Mouse (Mus musculus) midbrain, embryonic 12.5 days (tissue): ENCODE data around the gene Csnk1g2. TPM values are rescaled to one million over a fixed set of nuclear protein-coding genes. Genes with fewer than 3 reads are reported as not detected.

Source experiments
- ATAC-seq: fragments of 200-750 bp; cut with Nextera tagmentation; 2 replicates; pipeline ENCODE4 v1.8.0; 2017; ENCODE audit warnings: low read depth, moderate TSS enrichment, moderate library complexity; ENCODE audit not compliant: low FRiP score
- H3K27ac ChIP-seq: fragments of 300-500 bp; sonication (generic); replicated peaks from 2 replicates; pipeline ENCODE4 v1.5.1; 2016; ENCODE audit warnings: mild to moderate bottlenecking
- H3K27me3 ChIP-seq: fragments of 300-500 bp; sonication (generic); 2 replicates; pipeline ENCODE4 v1.6.1; 2016; ENCODE audit warnings: mild to moderate bottlenecking
- H3K36me3 ChIP-seq: fragments of 300-500 bp; sonication (generic); 2 replicates; pipeline ENCODE4 v1.6.1; 2016
- H3K4me1 ChIP-seq: fragments of 300-500 bp; sonication (generic); 2 replicates; pipeline ENCODE4 v1.6.1; 2016
- H3K4me2 ChIP-seq: fragments of 300-500 bp; sonication (generic); replicated peaks from 2 replicates; pipeline ENCODE4 v1.6.1; 2016; ENCODE audit warnings: mild to moderate bottlenecking, moderate library complexity
- H3K4me3 ChIP-seq: fragments of 300-500 bp; sonication (generic); 2 replicates; pipeline ENCODE4 v1.5.1; 2016; ENCODE audit warnings: mild to moderate bottlenecking
- H3K9ac ChIP-seq: fragments of 300-500 bp; sonication (generic); replicated peaks from 2 replicates; pipeline ENCODE4 v1.6.1; 2016; ENCODE audit warnings: mild to moderate bottlenecking, moderate library complexity
- H3K9me3 ChIP-seq: fragments of 300-500 bp; sonication (generic); 2 replicates; pipeline ENCODE4 v1.6.1; 2016; ENCODE audit warnings: mild to moderate bottlenecking
- WGBS: fragments of 180-500 bp; shearing (Covaris S2); methylation state at CpG from one replicate; pipeline ENCODE4 v1.1.7; 2016; 5-methylcytosine and 5-hydroxymethylcytosine counted together
- polyA plus RNA-seq: library from polyadenylated mRNA; unstranded; fragments of >200 nt; fragmentation: Nextera tagmentation; extraction: Ambion mirVana; gene quantifications from 2 replicates; pipeline ENCODE4 v1.2.1, GENCODE M21; 2016

The Csnk1g2 gene
- 180 and 194 TPM in 2 replicates for polyA plus RNA-seq

- no peak; the same call in 1 of the 2 replicates for ATAC-seq
- Histone ChIP-seq H3K4me3 (peak within 1 kb of the TSS; percentile 95), H3K36me3 (no peaks in the 10 kb centered on the region), H3K27me3 (no peaks in the 10 kb centered on the region), H3K4me2 (peak within 1 kb of the TSS; percentile 98), H3K9ac (peak within 1 kb of the TSS; percentile 86), H3K9me3 (no peaks in the 10 kb centered on the region), H3K4me1 (peaks cover 31% of the 10 kb centered on the region), H3K27ac (peak within 1 kb of the TSS; percentile 94)
- WGBS, result under 1% methylated on average over 77 of the region's 85 CpGs
Observed at GRCm38 (mm10) chr10:80622661-80623456, at the start of gene Csnk1g2. Csnk1g2 (plus strand) TSS chr10:80622838.

- H3K4me1 ChIP-seq, result peaks cover 74% of the 10 kb centered on the region
- 51% methylated on average over 9 of the region's 9 CpGs for WGBS
- H3K36me3 ChIP-seq, result no peaks in the 10 kb centered on the region
- no peak overlapping the region for H3K4me3 ChIP-seq
- no peak for ATAC-seq
- H3K27me3 ChIP-seq, result peaks cover 17% of the 10 kb centered on the region; the same call in 1 of the 2 replicates
- H3K27ac ChIP-seq, result no peak overlapping the region
- peak overlapping the region; percentile 34; the same call in 1 of the 2 replicates for H3K9ac ChIP-seq
- H3K4me2 ChIP-seq, result no peak overlapping the region
- H3K9me3 ChIP-seq, result no peaks in the 10 kb centered on the region
Observed at GRCm38 (mm10) chr10:80573944-80574343, 48.7 kb upstream of the Csnk1g2 start.

GRCm38 (mm10) chr10:80574896-80575295 is 47.7 kb upstream of the Csnk1g2 start:
- Histone ChIP-seq H3K4me1 (peaks cover 71% of the 10 kb centered on the region), H3K4me3 (no peak overlapping the region), H3K4me2 (no peak overlapping the region), H3K9me3 (no peaks in the 10 kb centered on the region), H3K27ac (no peak overlapping the region), H3K27me3 (peaks cover 17% of the 10 kb centered on the region; the same call in 1 of the 2 replicates), H3K9ac (no peak overlapping the region), H3K36me3 (no peaks in the 10 kb centered on the region)
- no peak for ATAC-seq
- WGBS, result 76% methylated on average over 3 of the region's 3 CpGs

- WGBS, result 22% methylated on average over 17 of the region's 17 CpGs
- peaks cover 17% of the 10 kb centered on the region; the same call in 1 of the 2 replicates for H3K27me3 ChIP-seq
- peak overlapping the region; percentile 81 for H3K9ac ChIP-seq
- no peaks in the 10 kb centered on the region for H3K36me3 ChIP-seq
- no peaks in the 10 kb centered on the region for H3K9me3 ChIP-seq
- no peak overlapping the region for H3K27ac ChIP-seq
- no peak for ATAC-seq
- H3K4me3 ChIP-seq, result peak overlapping the region; percentile 75
- H3K4me2 ChIP-seq, result peak overlapping the region; percentile 98
- H3K4me1 ChIP-seq, result peaks cover 61% of the 10 kb centered on the region
Observed at GRCm38 (mm10) chr10:80575925-80576324, 46.7 kb upstream of the Csnk1g2 start.

GRCm38 (mm10) chr10:80576351-80577194 is 46.1 kb upstream of the Csnk1g2 start:
- Histone ChIP-seq H3K27ac (peak overlapping the region; percentile 76), H3K9me3 (no peaks in the 10 kb centered on the region), H3K9ac (peak overlapping the region; percentile 81), H3K36me3 (no peaks in the 10 kb centered on the region), H3K4me3 (peak overlapping the region; percentile 75), H3K4me1 (peaks cover 54% of the 10 kb centered on the region), H3K4me2 (peak overlapping the region; percentile 98), H3K27me3 (peaks cover 17% of the 10 kb centered on the region; the same call in 1 of the 2 replicates)
- ATAC-seq, result peak; percentile 12; the same call in 1 of the 2 replicates
- WGBS, result under 1% methylated on average over 79 of the region's 96 CpGs

GRCm38 (mm10) chr10:80577195-80578130 is 45.2 kb upstream of the Csnk1g2 start, which contains the start of gene Klf16:
Klf16 (minus strand) TSS chr10:80577321.
- H3K27ac ChIP-seq, result peak within 1 kb of the TSS; percentile 76
- WGBS, result under 1% methylated on average over 65 of the region's 97 CpGs
- peak within 1 kb of the TSS; percentile 81 for H3K9ac ChIP-seq
- ATAC-seq, result peak; percentile 81
- H3K27me3 ChIP-seq, result peaks cover 17% of the 10 kb centered on the region; the same call in 1 of the 2 replicates
- H3K4me2 ChIP-seq, result peak within 1 kb of the TSS; percentile 98
- peak within 1 kb of the TSS; percentile 75 for H3K4me3 ChIP-seq
- peaks cover 50% of the 10 kb centered on the region for H3K4me1 ChIP-seq
- no peaks in the 10 kb centered on the region; the same call in 1 of the 2 replicates for H3K36me3 ChIP-seq
- no peaks in the 10 kb centered on the region for H3K9me3 ChIP-seq

GRCm38 (mm10) chr10:80578131-80578750 is 44.4 kb upstream of the Csnk1g2 start:
- Histone ChIP-seq H3K9ac (peak overlapping the region; percentile 81), H3K36me3 (peaks cover 2% of the 10 kb centered on the region; the same call in 1 of the 2 replicates), H3K27me3 (peaks cover 17% of the 10 kb centered on the region; the same call in 1 of the 2 replicates), H3K4me3 (peak overlapping the region; percentile 75), H3K4me2 (peak overlapping the region; percentile 98), H3K27ac (peak overlapping the region; percentile 76), H3K4me1 (peaks cover 49% of the 10 kb centered on the region), H3K9me3 (no peaks in the 10 kb centered on the region)
- under 1% methylated on average over 29 of the region's 29 CpGs for WGBS
- ATAC-seq, result peak; percentile 24

GRCm38 (mm10) chr10:80578911-80579310 is 43.7 kb upstream of the Csnk1g2 start:
- no peak for ATAC-seq
- Histone ChIP-seq H3K9me3 (no peaks in the 10 kb centered on the region), H3K27ac (no peak overlapping the region), H3K36me3 (peaks cover 8% of the 10 kb centered on the region), H3K4me1 (peaks cover 42% of the 10 kb centered on the region), H3K27me3 (peaks cover 17% of the 10 kb centered on the region; the same call in 1 of the 2 replicates), H3K4me2 (peak overlapping the region; percentile 98), H3K4me3 (no peak overlapping the region; the same call in 1 of the 2 replicates), H3K9ac (no peak overlapping the region)
- WGBS, result 6% methylated on average over 8 of the region's 8 CpGs

GRCm38 (mm10) chr10:80583047-80583446 is 39.6 kb upstream of the Csnk1g2 start:
- 85% methylated on average over 5 of the region's 5 CpGs for WGBS
- Histone ChIP-seq H3K9ac (no peak overlapping the region), H3K27ac (no peak overlapping the region), H3K36me3 (peaks cover 28% of the 10 kb centered on the region), H3K4me1 (peaks cover 21% of the 10 kb centered on the region), H3K4me3 (no peak overlapping the region), H3K27me3 (no peaks in the 10 kb centered on the region), H3K4me2 (no peak overlapping the region), H3K9me3 (no peaks in the 10 kb centered on the region)
- no peak for ATAC-seq

GRCm38 (mm10) chr10:80584045-80584488 is 38.6 kb upstream of the Csnk1g2 start:
- ATAC-seq, result no peak
- Histone ChIP-seq H3K9me3 (no peaks in the 10 kb centered on the region), H3K27me3 (no peaks in the 10 kb centered on the region), H3K4me2 (no peak overlapping the region), H3K9ac (no peak overlapping the region), H3K27ac (no peak overlapping the region), H3K4me1 (peaks cover 21% of the 10 kb centered on the region), H3K36me3 (peaks cover 28% of the 10 kb centered on the region), H3K4me3 (no peak overlapping the region)
- 69% methylated on average over 12 of the region's 12 CpGs for WGBS
